Mouse (Mus musculus) urinary bladder, postnatal 4 days (tissue): ENCODE data around the gene Fam189a1.

Experiments
- DNase-seq, 2 experiments: peaks; one replicate each; pipeline ENCODE4 v3.0.0; 2021 to 2022; ENCODE audit warnings: low spot score in 2 of 2

Fam189a1 gene

GRCm38 (mm10) chr7:64881387-64881786, 275.0 kb downstream of the Fam189a1 start:
- DNase-seq = no peak

- no peak for DNase-seq
These were observed 276.0 kb downstream of the Fam189a1 start for GRCm38 (mm10) chr7:64880415-64880814.

- no peak for DNase-seq
These were observed 281.4 kb downstream of the Fam189a1 start for GRCm38 (mm10) chr7:64874941-64875340.

- no peak for DNase-seq
These were observed 283.1 kb downstream of the Fam189a1 start for GRCm38 (mm10) chr7:64873266-64873665.

GRCm38 (mm10) chr7:64872743-64873241, 283.6 kb downstream of the Fam189a1 start, which contains the start of gene Nsmce3:
TSS of gene Nsmce3 (minus strand) at chr7:64872997.
- peak; percentile 93 to 95 for DNase-seq

- DNase-seq = no peak
These were observed 284.2 kb downstream of the Fam189a1 start for GRCm38 (mm10) chr7:64871987-64872742.

GRCm38 (mm10) chr7:64869549-64870065, 286.8 kb downstream of the Fam189a1 start:
- DNase-seq = no peak

- DNase-seq = no peak
These were observed 292.8 kb downstream of the Fam189a1 start for GRCm38 (mm10) chr7:64863538-64863937.

- no peak for DNase-seq
These were observed 293.4 kb downstream of the Fam189a1 start for GRCm38 (mm10) chr7:64862978-64863377.

GRCm38 (mm10) chr7:64856526-64857082, 299.8 kb downstream of the Fam189a1 start:
- no peak for DNase-seq

GRCm38 (mm10) chr7:64855976-64856375, 300.4 kb downstream of the Fam189a1 start:
- no peak for DNase-seq

GRCm38 (mm10) chr7:64855389-64855927, 300.9 kb downstream of the Fam189a1 start:
- no peak for DNase-seq

GRCm38 (mm10) chr7:64850791-64851190, 305.6 kb downstream of the Fam189a1 start:
- no peak for DNase-seq

GRCm38 (mm10) chr7:64847366-64847899, 308.9 kb downstream of the Fam189a1 start:
- DNase-seq = no peak

- no peak for DNase-seq
These were observed 310.3 kb downstream of the Fam189a1 start for GRCm38 (mm10) chr7:64846061-64846460.

GRCm38 (mm10) chr7:64840946-64841659, 315.3 kb downstream of the Fam189a1 start:
- DNase-seq = no peak

- DNase-seq = no peak
These were observed 315.8 kb downstream of the Fam189a1 start for GRCm38 (mm10) chr7:64840576-64840895.

GRCm38 (mm10) chr7:64839801-64840575, 316.4 kb downstream of the Fam189a1 start:
- peak in 1 of 2 experiments; percentile 62 for DNase-seq

- no peak for DNase-seq
These were observed 317.1 kb downstream of the Fam189a1 start for GRCm38 (mm10) chr7:64839281-64839680.

- no peak for DNase-seq
These were observed 326.0 kb downstream of the Fam189a1 start for GRCm38 (mm10) chr7:64830214-64830995.
